Mouse (Mus musculus) embryonic fibroblast, embryonic 13.5 days (primary cell): ENCODE results near the gene Aim2.

Source experiments
- CTCF ChIP-seq: IDR thresholded peaks from 2 replicates; pipeline ENCODE4 v1.5.1; 2011; ENCODE audit warnings: mild to moderate bottlenecking, control low read depth, low read length, moderate library complexity, borderline replicate concordance; ENCODE audit not compliant: insufficient read depth
- POLR2A ChIP-seq: IDR thresholded peaks from 2 replicates; pipeline ENCODE4 v1.6.1; 2011; ENCODE audit warnings: low read depth, mild to moderate bottlenecking, control low read depth, low read length, moderate library complexity

DNA sequence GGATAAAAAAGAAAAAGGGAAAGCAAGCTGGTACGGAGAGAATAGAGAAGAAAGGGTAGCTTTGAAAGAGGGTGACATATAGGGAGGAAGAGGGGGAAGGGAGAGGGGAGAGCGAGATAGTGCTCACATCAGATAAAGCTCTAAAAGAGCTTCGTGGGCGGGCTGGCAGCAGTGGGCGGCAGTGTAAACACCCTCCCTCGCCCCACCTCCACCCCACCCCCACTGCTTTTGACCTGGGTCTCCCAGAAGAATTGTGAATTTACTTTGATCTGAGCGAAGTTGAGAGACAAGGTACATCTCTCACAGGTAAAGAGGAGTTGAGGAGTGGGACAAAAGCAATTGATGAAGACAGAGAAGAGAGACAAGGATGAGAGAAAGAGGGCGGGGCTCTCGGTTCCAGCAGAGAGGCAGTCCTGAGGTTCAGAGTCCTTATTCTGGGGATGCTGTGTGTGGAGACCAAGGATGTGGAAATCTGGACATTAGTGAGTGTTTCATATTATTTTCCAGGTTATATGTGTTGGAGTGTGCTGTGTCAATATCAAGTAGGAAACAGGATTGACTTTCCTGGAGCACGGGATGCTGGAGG lies at the start of gene Aim2:
- no peak for TF ChIP-seq POLR2A
- TF ChIP-seq CTCF = no peak
